Mouse (Mus musculus) E14TG2a.4 (cell line): ENCODE data around the gene Arsg.

Source experiments
- H3K27me3 ChIP-seq: 2 replicates; pipeline ENCODE4 v1.6.1; 2014; ENCODE audit warnings: low read length, control low read depth; ENCODE audit not compliant: insufficient read depth
- H3K36me3 ChIP-seq: 2 replicates; pipeline ENCODE4 v1.6.1; 2014; ENCODE audit warnings: low read length, control low read depth; ENCODE audit not compliant: insufficient read depth
- H3K4me1 ChIP-seq: replicated peaks from 2 replicates; pipeline ENCODE4 v1.6.1; 2014; ENCODE audit warnings: low read depth, low read length, control low read depth
- H3K4me3 ChIP-seq: replicated peaks from 2 replicates; pipeline ENCODE4 v1.5.1; 2014; ENCODE audit warnings: mild to moderate bottlenecking, low read length
- H3K9me3 ChIP-seq: 2 replicates; pipeline ENCODE4 v1.6.1; 2014; ENCODE audit warnings: low read length, control low read depth
- CTCF ChIP-seq: conservative IDR thresholded peaks from 2 replicates; pipeline ENCODE4 v1.5.1; 2014; ENCODE audit warnings: low read length
- NANOG ChIP-seq: IDR thresholded peaks from 2 replicates; pipeline ENCODE4 v1.6.1; 2014; ENCODE audit warnings: borderline replicate concordance, low read length, mixed read lengths
- POU5F1 ChIP-seq: IDR thresholded peaks from 2 replicates; pipeline ENCODE4 v1.6.1; 2014; ENCODE audit warnings: low read length, borderline replicate concordance

Gene Arsg

DNA sequence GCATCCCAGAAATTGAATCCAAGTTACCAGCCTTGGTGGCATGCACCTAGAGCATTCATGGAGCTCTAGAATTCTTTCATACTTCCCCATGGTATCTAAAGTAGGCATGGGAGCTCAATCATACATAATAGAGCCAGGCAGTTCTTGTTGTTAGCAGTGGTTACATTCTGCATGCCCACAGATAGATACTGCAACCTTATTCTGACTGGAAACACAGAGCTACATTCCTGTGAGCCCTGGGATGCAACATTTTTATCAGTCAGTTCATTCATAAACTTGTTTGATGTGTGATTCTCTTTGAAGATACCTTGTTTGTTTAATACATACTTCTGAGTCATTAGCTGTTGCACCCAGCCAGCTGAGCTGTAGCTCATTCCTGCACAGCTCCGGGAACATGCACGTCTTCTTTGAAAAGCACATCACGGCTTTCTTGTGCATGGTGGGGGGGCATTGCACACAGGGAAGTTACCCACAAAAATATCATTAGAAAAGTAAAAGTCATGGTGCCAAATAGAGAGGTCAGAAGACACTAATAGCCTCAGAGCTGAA, 41.0 kb downstream of the Arsg start:
- peaks cover 4% of the 10 kb centered on the region for H3K4me1 ChIP-seq
- no peak overlapping the region for H3K4me3 ChIP-seq
- H3K36me3 ChIP-seq: no peaks in the 10 kb centered on the region
- 0 out of 2 replicates have a peak, but pooled peaks cover 4% of the 10 kb centered on the region for H3K27me3 ChIP-seq
- H3K9me3 ChIP-seq: no peaks in the 10 kb centered on the region
- TF ChIP-seq CTCF: no peak

- Histone ChIP-seq H3K36me3 (no peaks in the 10 kb centered on the region), H3K4me3 (no peak overlapping the region), H3K4me1 (peaks cover 12% of the 10 kb centered on the region), H3K27me3 (0 out of 2 replicates have a peak, but pooled peaks cover 4% of the 10 kb centered on the region), H3K9me3 (no peaks in the 10 kb centered on the region)
- no peak for TF ChIP-seq CTCF
- TF ChIP-seq NANOG: no peak
- no peak for TF ChIP-seq POU5F1
Observed at GRCm38 (mm10) chr11:109517330-109517729, 44.2 kb downstream of the Arsg start.

- H3K36me3 ChIP-seq: no peaks in the 10 kb centered on the region
- no peak overlapping the region for H3K4me3 ChIP-seq
- no peaks in the 10 kb centered on the region for H3K9me3 ChIP-seq
- 0 out of 2 replicates have a peak, but pooled peaks cover 4% of the 10 kb centered on the region for H3K27me3 ChIP-seq
- TF ChIP-seq POU5F1: no peak
- no peak for TF ChIP-seq CTCF
- no peak for TF ChIP-seq NANOG
- peaks cover 12% of the 10 kb centered on the region for H3K4me1 ChIP-seq
Observed at GRCm38 (mm10) chr11:109517816-109518215, 44.6 kb downstream of the Arsg start.

DNA sequence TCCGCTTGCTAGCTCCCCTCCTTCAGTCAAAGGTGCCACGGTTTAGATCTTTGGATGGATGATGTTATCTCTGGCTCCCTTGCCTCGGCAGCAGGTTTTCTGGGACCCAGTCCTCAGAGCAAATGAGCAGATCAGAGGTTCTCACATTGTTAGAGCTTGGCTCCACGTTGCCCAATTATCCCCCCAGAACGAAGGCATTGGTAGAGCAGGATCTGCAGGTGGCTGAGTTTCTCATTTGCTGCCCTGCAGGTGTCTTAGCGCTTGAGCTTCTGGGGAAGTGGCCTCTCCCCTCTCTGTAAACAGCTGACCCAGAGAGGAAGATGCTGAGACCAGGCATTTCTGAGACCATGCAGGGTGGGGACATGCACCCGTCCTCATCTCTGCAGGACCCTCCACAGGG, 47.8 kb downstream of the Arsg start:
- TF ChIP-seq NANOG (no peak), CTCF (no peak), POU5F1 (no peak)
- H3K9me3 ChIP-seq: no peaks in the 10 kb centered on the region
- H3K36me3 ChIP-seq: no peaks in the 10 kb centered on the region
- no peak overlapping the region for H3K4me3 ChIP-seq
- 0 out of 2 replicates have a peak, but pooled peaks cover 4% of the 10 kb centered on the region for H3K27me3 ChIP-seq
- H3K4me1 ChIP-seq: peaks cover 8% of the 10 kb centered on the region

DNA sequence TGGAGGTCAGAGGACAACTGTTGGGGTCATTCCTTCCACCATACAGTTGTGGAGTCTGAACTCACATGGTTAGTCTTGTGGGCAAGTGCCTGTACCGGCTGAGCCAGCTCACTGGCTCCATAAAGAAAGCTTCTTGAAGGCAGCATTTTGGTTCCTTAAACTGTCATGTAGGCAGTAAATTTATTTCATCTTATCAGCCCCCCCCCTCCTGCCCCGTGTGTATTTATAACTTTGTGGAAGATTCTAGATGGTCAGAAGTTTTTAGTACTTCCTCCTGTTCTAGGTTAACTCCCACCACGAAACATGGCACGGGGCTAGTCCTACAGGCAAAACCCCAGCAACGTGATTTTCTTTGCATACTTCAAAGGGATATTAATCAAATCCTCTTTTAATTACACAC, 51.7 kb downstream of the Arsg start:
- H3K27me3 ChIP-seq: no peaks in the 10 kb centered on the region
- H3K4me1 ChIP-seq: peaks cover 8% of the 10 kb centered on the region
- no peaks in the 10 kb centered on the region for H3K9me3 ChIP-seq
- H3K36me3 ChIP-seq: no peaks in the 10 kb centered on the region
- H3K4me3 ChIP-seq: no peak overlapping the region
- TF ChIP-seq NANOG (no peak), POU5F1 (no peak), CTCF (no peak)

- Histone ChIP-seq H3K9me3 (no peaks in the 10 kb centered on the region), H3K4me3 (no peak overlapping the region), H3K27me3 (no peaks in the 10 kb centered on the region), H3K36me3 (no peaks in the 10 kb centered on the region), H3K4me1 (peaks cover 8% of the 10 kb centered on the region)
- TF ChIP-seq NANOG (no peak), POU5F1 (no peak), CTCF (no peak)
Observed at GRCm38 (mm10) chr11:109525571-109525970, 52.4 kb downstream of the Arsg start.

GRCm38 (mm10) chr11:109530030-109530429, 56.9 kb downstream of the Arsg start:
- Histone ChIP-seq H3K27me3 (no peaks in the 10 kb centered on the region), H3K9me3 (no peaks in the 10 kb centered on the region), H3K4me1 (no peaks in the 10 kb centered on the region), H3K4me3 (no peak overlapping the region), H3K36me3 (no peaks in the 10 kb centered on the region)
- no peak for TF ChIP-seq NANOG

DNA sequence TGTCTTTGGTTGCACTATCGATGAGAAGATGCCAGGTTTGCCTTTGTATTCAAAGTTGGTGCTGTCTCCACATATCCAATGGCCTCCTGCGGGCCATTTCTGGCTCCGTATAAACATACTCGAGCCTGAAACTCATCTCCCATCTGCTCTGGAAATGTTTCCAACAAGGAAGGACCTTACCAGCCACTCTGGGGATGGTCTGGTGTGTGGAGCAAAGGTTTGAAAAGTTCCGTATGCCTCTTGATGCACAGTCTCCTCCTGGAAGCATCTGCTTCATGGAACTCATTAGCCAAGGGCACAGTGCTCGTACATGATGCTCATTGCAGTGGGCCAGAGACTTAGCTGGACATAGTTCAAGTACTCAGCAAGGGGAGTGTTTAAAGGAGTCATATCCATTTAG, 62.8 kb downstream of the Arsg start:
- no peak overlapping the region for H3K4me3 ChIP-seq
- H3K4me1 ChIP-seq: peaks cover 8% of the 10 kb centered on the region
- H3K27me3 ChIP-seq: no peaks in the 10 kb centered on the region
- no peaks in the 10 kb centered on the region for H3K9me3 ChIP-seq
- no peaks in the 10 kb centered on the region for H3K36me3 ChIP-seq
- TF ChIP-seq POU5F1 (no peak), CTCF (no peak), NANOG (no peak)

DNA sequence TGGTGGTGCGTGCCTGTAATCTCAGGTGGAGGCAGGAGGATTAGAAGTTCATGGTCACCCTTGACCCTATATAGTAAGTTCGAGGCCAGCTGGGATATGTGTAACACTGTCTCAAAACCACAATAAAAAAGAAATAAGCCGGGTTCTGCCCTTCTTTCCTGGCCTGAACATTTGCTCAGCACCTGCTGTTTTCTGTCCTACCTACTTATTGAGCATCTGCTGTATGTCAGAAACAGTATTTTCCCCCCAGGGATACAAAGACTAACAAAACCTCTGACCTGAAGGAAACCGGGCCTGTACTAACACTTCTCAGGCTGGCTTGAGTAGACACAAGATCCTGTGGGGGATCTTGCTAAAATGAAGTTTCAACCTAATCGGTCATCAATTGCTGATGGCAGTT, 63.8 kb downstream of the Arsg start:
- H3K27me3 ChIP-seq: 0 out of 2 replicates have a peak, but pooled peaks cover under 1% of the 10 kb centered on the region
- no peak for TF ChIP-seq NANOG
- no peak for TF ChIP-seq POU5F1
- no peak for TF ChIP-seq CTCF
- peaks cover 8% of the 10 kb centered on the region for H3K4me1 ChIP-seq
- H3K36me3 ChIP-seq: no peaks in the 10 kb centered on the region
- no peak overlapping the region for H3K4me3 ChIP-seq
- no peaks in the 10 kb centered on the region for H3K9me3 ChIP-seq

DNA sequence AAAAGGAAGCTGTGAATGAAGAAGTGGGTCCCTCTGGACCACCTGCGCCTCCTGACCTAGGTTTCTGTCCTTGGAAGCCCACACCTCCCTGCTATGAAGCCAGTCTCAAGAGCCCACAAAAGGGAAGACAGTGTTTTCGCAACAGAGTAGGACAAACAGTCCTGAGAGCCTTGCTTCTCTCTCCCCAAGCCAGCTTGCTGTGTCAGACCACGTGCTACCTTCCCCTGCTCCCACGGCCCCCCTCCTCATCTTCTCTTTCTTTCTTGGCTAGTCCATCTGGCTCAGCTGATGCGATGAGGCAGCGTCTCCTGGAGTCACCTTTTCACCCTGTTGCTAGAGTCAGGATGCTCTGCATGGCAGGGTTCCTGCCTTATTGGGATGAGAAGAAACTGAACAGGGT, 66.1 kb downstream of the Arsg start:
- TF ChIP-seq POU5F1 (no peak), CTCF (no peak), NANOG (no peak)
- Histone ChIP-seq H3K4me3 (no peak overlapping the region), H3K36me3 (no peaks in the 10 kb centered on the region), H3K4me1 (peaks cover 8% of the 10 kb centered on the region), H3K27me3 (0 out of 2 replicates have a peak, but pooled peaks cover 2% of the 10 kb centered on the region), H3K9me3 (no peaks in the 10 kb centered on the region)
